In genomic region chr8:84711312-84711711, GRCm38 (mm10) we compare ENCODE assay signal across 7 mouse cellular contexts. TPM values are rescaled to one million over a fixed set of nuclear protein-coding genes. Genes with fewer than 3 reads are reported as not detected.
DNase-seq lines count a peak whose midpoint lies in the region; ATAC-seq and TF ChIP-seq lines count a peak whose summit lies in the region.

No protein-coding gene starts in this region.

- H3K4me1 ChIP-seq in forebrain, embryonic 14.5 days (ENCODE audit: control insufficient read depth, insufficient read depth, low read length), result peaks cover 67% of the 10 kb centered on the region
- peaks cover 89% of the 10 kb centered on the region for H3K4me1 ChIP-seq in limb, embryonic 10.5 days
- H3K4me1 ChIP-seq in neural tube, embryonic 13.5 days (replicated peaks), result peaks cover 93% of the 10 kb centered on the region

- no peak for TF ChIP-seq CTCF in left cerebral cortex, adult 2 months (IDR thresholded peaks at IDR 0.05)

- DNase-seq in left cerebral cortex, adult 2 months (ENCODE audit: extremely low spot score in 1 of 2, low spot score in 2 of 2), result no peak
- DNase-seq in left cerebral cortex, postnatal 4 days, result no peak
- DNase-seq in forebrain, embryonic 14.5 days (ENCODE audit: low spot score), result no peak
- no peak for DNase-seq in limb, embryonic 10.5 days (ENCODE audit: low spot score)
- DNase-seq in thymus, postnatal 0 days (ENCODE audit: low spot score), result no peak
- no peak for DNase-seq in right cerebral cortex, adult 2 months (ENCODE audit: low spot score in 2 of 2)

- H3K4me3 ChIP-seq in left cerebral cortex, adult 2 months, result no peak overlapping the region
- no peak overlapping the region for H3K4me3 ChIP-seq in forebrain, embryonic 14.5 days (ENCODE audit: low read depth, low read length)
- no peak overlapping the region; the same call in 1 of the 2 replicates for H3K4me3 ChIP-seq in limb, embryonic 10.5 days
- no peak overlapping the region for H3K4me3 ChIP-seq in neural tube, embryonic 13.5 days

- peaks cover 35% of the 10 kb centered on the region for H3K36me3 ChIP-seq in forebrain, embryonic 14.5 days (ENCODE audit: control insufficient read depth, insufficient read depth, low read length)
- H3K36me3 ChIP-seq in limb, embryonic 10.5 days, result no peaks in the 10 kb centered on the region
- H3K36me3 ChIP-seq in neural tube, embryonic 13.5 days, result no peaks in the 10 kb centered on the region

- H3K27ac ChIP-seq in left cerebral cortex, adult 2 months, result peak overlapping the region; percentile 50; the same call in 1 of the 2 replicates
- H3K27ac ChIP-seq in forebrain, embryonic 14.5 days (ENCODE audit: low read depth, low read length), result peak overlapping the region; percentile 96
- peak overlapping the region; percentile 89 for H3K27ac ChIP-seq in limb, embryonic 10.5 days
- H3K27ac ChIP-seq in neural tube, embryonic 13.5 days (replicated peaks), result peak overlapping the region; percentile 95

- intact Hi-C loops in left cerebral cortex, adult 2 months (cut with DNase I), result no loop called here
- intact Hi-C loops in left cerebral cortex, postnatal 4 days (cut with DNase I), result no loop called here

- peak overlapping the region; percentile 16; the same call in 1 of the 2 replicates for H3K4me2 ChIP-seq in forebrain, embryonic 14.5 days (ENCODE audit: low read length)
- H3K4me2 ChIP-seq in neural tube, embryonic 13.5 days, result no peak overlapping the region

- H3K9ac ChIP-seq in forebrain, embryonic 14.5 days (ENCODE audit: low read length), result peak overlapping the region; percentile 50
- H3K9ac ChIP-seq in neural tube, embryonic 13.5 days, result peak overlapping the region; percentile 54

- ATAC-seq in forebrain, embryonic 14.5 days, result no peak
- ATAC-seq in neural tube, embryonic 13.5 days (ENCODE audit: low read depth), result no peak

- WGBS in forebrain, embryonic 14.5 days, result 32% methylated on average over 3 of the region's 3 CpGs
- 50% methylated on average over 3 of the region's 3 CpGs for WGBS in limb, embryonic 10.5 days
- WGBS in neural tube, embryonic 13.5 days, result 40% methylated on average over 3 of the region's 3 CpGs

- H3K27me3 ChIP-seq in forebrain, embryonic 14.5 days (replicated peaks; ENCODE audit: control insufficient read depth, insufficient read depth, low read length), result peaks cover 19% of the 10 kb centered on the region; the same call in 1 of the 2 replicates
- H3K27me3 ChIP-seq in limb, embryonic 10.5 days (ENCODE audit: low read depth, poor library complexity, severe bottlenecking), result peaks cover 100% of the 10 kb centered on the region
- peaks cover 57% of the 10 kb centered on the region for H3K27me3 ChIP-seq in neural tube, embryonic 13.5 days

- no peaks in the 10 kb centered on the region for H3K9me3 ChIP-seq in forebrain, embryonic 14.5 days (replicated peaks; ENCODE audit: control insufficient read depth, low read length)
- no peaks in the 10 kb centered on the region for H3K9me3 ChIP-seq in limb, embryonic 10.5 days (replicated peaks)
- no peaks in the 10 kb centered on the region for H3K9me3 ChIP-seq in neural tube, embryonic 13.5 days

RNA-seq across cellular contexts. Expression of gene Lyl1, which starts 10.1 kb away (rescaled TPM):
- 1 to 10 TPM; 1.6 to 2.6 TPM for total RNA-seq in left cerebral cortex, adult 2 months (2021)
- total RNA-seq in left cerebral cortex, postnatal 4 days (2021), result 1 to 10 TPM; 3.0 to 3.3 TPM
- polyA plus RNA-seq in forebrain, embryonic 14.5 days (2014; fragmentation: Nextera tagmentation; extraction: Ambion mirVana), result 2.9 and 3.8 TPM in 2 replicates
- 4.6 and 4.7 TPM in 2 replicates for polyA plus RNA-seq in limb, embryonic 10.5 days (2016; fragmentation: Nextera tagmentation; extraction: Ambion mirVana)
- polyA plus RNA-seq in neural tube, embryonic 13.5 days (2015; fragmentation: Nextera tagmentation; extraction: Ambion mirVana), result 2.8 and 3.6 TPM in 2 replicates
- 8.1 and 8.8 TPM in 2 replicates for polyA plus RNA-seq in thymus, postnatal 0 days (2015; fragmentation: Nextera tagmentation; extraction: Ambion mirVana)

RNA-seq across cellular contexts. Expression of gene G430095P16Rik, which starts 11.5 kb away (rescaled TPM):
- not detected for total RNA-seq in left cerebral cortex, adult 2 months (2021)
- not detected for total RNA-seq in left cerebral cortex, postnatal 4 days (2021)
- polyA plus RNA-seq in forebrain, embryonic 14.5 days (2014; fragmentation: Nextera tagmentation; extraction: Ambion mirVana), result 1.5 and 1.7 TPM in 2 replicates
- polyA plus RNA-seq in limb, embryonic 10.5 days (2016; fragmentation: Nextera tagmentation; extraction: Ambion mirVana), result 3.7 and 8.1 TPM in 2 replicates
- polyA plus RNA-seq in neural tube, embryonic 13.5 days (2015; fragmentation: Nextera tagmentation; extraction: Ambion mirVana), result 1.4 and 2.2 TPM in 2 replicates
- 2.4 and 3.6 TPM in 2 replicates for polyA plus RNA-seq in thymus, postnatal 0 days (2015; fragmentation: Nextera tagmentation; extraction: Ambion mirVana)

RNA-seq across cellular contexts. Expression of gene Nacc1, which starts 23.6 kb away (rescaled TPM):
- total RNA-seq in left cerebral cortex, adult 2 months (2021), result 10 to 100 TPM; 95.5 to 96.8 TPM
- total RNA-seq in left cerebral cortex, postnatal 4 days (2021), result 10 to 100 TPM; 68.4 to 72.1 TPM
- 17.0 and 17.6 TPM in 2 replicates for polyA plus RNA-seq in forebrain, embryonic 14.5 days (2014; fragmentation: Nextera tagmentation; extraction: Ambion mirVana)
- 31.7 and 32.0 TPM in 2 replicates for polyA plus RNA-seq in limb, embryonic 10.5 days (2016; fragmentation: Nextera tagmentation; extraction: Ambion mirVana)
- 14.1 and 15.1 TPM in 2 replicates for polyA plus RNA-seq in neural tube, embryonic 13.5 days (2015; fragmentation: Nextera tagmentation; extraction: Ambion mirVana)
- polyA plus RNA-seq in thymus, postnatal 0 days (2015; fragmentation: Nextera tagmentation; extraction: Ambion mirVana), result 12.1 TPM in 2 replicates

RNA-seq across cellular contexts. Expression of gene Trmt1, which starts 25.2 kb away (rescaled TPM):
- total RNA-seq in left cerebral cortex, adult 2 months (2021), result 100 to 1,000 TPM; 108 to 115 TPM
- total RNA-seq in left cerebral cortex, postnatal 4 days (2021), result 100 to 1,000 TPM; 110 to 112 TPM
- 47.8 and 52.3 TPM in 2 replicates for polyA plus RNA-seq in forebrain, embryonic 14.5 days (2014; fragmentation: Nextera tagmentation; extraction: Ambion mirVana)
- polyA plus RNA-seq in limb, embryonic 10.5 days (2016; fragmentation: Nextera tagmentation; extraction: Ambion mirVana), result 71.7 and 79.3 TPM in 2 replicates
- 53.6 and 55.5 TPM in 2 replicates for polyA plus RNA-seq in neural tube, embryonic 13.5 days (2015; fragmentation: Nextera tagmentation; extraction: Ambion mirVana)
- 50.0 and 51.5 TPM in 2 replicates for polyA plus RNA-seq in thymus, postnatal 0 days (2015; fragmentation: Nextera tagmentation; extraction: Ambion mirVana)

RNA-seq across cellular contexts. Expression of gene Ier2, which starts 48.7 kb away (rescaled TPM):
- total RNA-seq in left cerebral cortex, adult 2 months (2021), result 10 to 100 TPM; 17.5 to 17.9 TPM
- 10 to 100 TPM; 10.2 to 10.7 TPM for total RNA-seq in left cerebral cortex, postnatal 4 days (2021)
- 26.5 and 29.3 TPM in 2 replicates for polyA plus RNA-seq in forebrain, embryonic 14.5 days (2014; fragmentation: Nextera tagmentation; extraction: Ambion mirVana)
- polyA plus RNA-seq in limb, embryonic 10.5 days (2016; fragmentation: Nextera tagmentation; extraction: Ambion mirVana), result 199 and 229 TPM in 2 replicates
- 32.5 and 37.7 TPM in 2 replicates for polyA plus RNA-seq in neural tube, embryonic 13.5 days (2015; fragmentation: Nextera tagmentation; extraction: Ambion mirVana)
- 76.9 and 86.0 TPM in 2 replicates for polyA plus RNA-seq in thymus, postnatal 0 days (2015; fragmentation: Nextera tagmentation; extraction: Ambion mirVana)
